Mouse (Mus musculus): ENCODE data around the gene Cyp2f2. TPM values are rescaled to one million over a fixed set of nuclear protein-coding genes. Genes with fewer than 3 reads are reported as not detected.

Cyp2f2 gene
- polyA plus RNA-seq (2012; rRNA removed), result 0.12 and 0.34 TPM in 2 replicates

DNA sequence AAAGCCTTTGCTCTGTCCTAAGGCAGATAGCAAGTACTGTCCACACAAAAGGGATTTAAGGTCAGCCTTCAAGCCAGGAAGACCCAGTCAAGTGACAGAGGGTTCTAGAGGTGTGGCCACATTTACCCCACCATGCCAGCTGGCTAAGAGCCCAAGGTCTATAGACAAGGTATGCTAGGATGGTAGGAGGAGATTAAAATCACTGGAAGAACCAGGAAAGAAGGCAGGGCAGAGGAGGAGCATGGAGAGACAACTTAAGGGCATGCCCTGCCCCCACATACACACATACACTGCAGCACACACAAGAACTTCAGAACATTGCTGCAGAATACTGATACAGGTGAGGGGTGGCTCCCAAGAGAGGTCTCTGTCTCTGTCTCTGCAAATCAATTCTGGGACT, at the start of gene Cyp2f2:
TSS of gene Cyp2f2 (plus strand) at position 234 of the 400 bp plus-strand sequence.
- DNase-seq (ENCODE audit: low read depth in 1 of 2, low spot score in 2 of 2), result no peak
- Histone ChIP-seq H3K27ac (ENCODE audit: insufficient read depth, low read length) (no peak within 1 kb of the TSS), H3K4me1 (ENCODE audit: control insufficient read depth, insufficient read depth, insufficient read length) (no peaks in the 10 kb centered on the region), H3K4me3 (ENCODE audit: extremely low read depth, insufficient read depth, insufficient read length) (no peak within 1 kb of the TSS), H3K27me3 (ENCODE audit: control insufficient read depth, insufficient read depth, low read length) (no peaks in the 10 kb centered on the region), H3K36me3 (ENCODE audit: control insufficient read depth, insufficient read depth, low read length) (no peaks in the 10 kb centered on the region)
- TF ChIP-seq POLR2A (IDR thresholded peaks at IDR 0.05; ENCODE audit: low read depth, low read length) (no peak), CTCF (IDR thresholded peaks at IDR 0.05; ENCODE audit: extremely low read depth, insufficient read depth, insufficient read length, insufficient replicate concordance) (no peak)

DNA sequence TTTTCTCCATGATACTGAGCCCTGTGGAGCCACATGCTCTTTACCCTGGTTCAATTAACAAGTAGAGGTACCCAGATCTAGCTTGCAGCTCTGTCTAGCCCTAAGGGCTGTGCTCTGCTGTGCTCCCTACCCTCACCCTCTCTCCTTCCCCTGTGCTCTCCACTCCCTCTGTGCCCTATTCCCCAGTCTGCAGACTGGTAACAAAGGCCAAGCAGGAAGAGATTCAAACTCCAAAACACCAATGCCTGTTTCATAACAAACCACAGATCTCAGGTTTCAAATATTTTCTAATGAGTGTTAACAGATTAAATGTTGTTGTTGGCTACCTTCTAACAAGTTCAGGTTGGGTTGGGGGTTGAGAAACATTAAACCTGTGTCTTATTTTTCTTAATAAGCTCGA, 41.1 kb upstream of the Cyp2f2 start:
- DNase-seq (ENCODE audit: low read depth in 1 of 2, low spot score in 2 of 2), result no peak
- Histone ChIP-seq H3K27ac (ENCODE audit: insufficient read depth, low read length) (no peak overlapping the region), H3K36me3 (ENCODE audit: control insufficient read depth, insufficient read depth, low read length) (no peaks in the 10 kb centered on the region), H3K4me1 (ENCODE audit: control insufficient read depth, insufficient read depth, insufficient read length) (no peaks in the 10 kb centered on the region), H3K4me3 (ENCODE audit: extremely low read depth, insufficient read depth, insufficient read length) (no peak overlapping the region), H3K27me3 (ENCODE audit: control insufficient read depth, insufficient read depth, low read length) (no peaks in the 10 kb centered on the region)
- 63% methylated on average over 1 of the region's 1 CpGs for WGBS
- TF ChIP-seq POLR2A (IDR thresholded peaks at IDR 0.05; ENCODE audit: low read depth, low read length) (no peak), CTCF (IDR thresholded peaks at IDR 0.05; ENCODE audit: extremely low read depth, insufficient read depth, insufficient read length, insufficient replicate concordance) (no peak)

DNA sequence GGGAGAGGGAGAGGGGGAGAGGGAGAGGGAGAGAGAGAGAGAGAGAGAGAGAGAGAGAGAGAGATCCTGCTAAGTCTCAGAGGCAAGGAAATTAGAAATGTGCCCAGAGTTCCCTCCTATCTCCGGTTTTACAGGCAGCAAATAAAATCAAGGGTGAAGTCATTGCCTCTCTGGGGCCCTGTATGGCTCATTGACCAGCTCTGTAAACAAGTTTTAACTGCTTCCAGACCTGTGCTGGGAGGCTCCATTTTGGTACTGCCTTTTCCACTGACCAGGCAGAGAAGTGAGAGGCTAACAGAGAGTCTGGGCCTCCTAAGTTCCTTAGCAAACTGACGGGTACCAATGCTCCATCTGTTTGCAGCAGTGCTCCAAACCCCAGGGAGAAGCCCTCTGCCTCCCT, 38.1 kb upstream of the Cyp2f2 start:
- H3K36me3 ChIP-seq (ENCODE audit: control insufficient read depth, insufficient read depth, low read length), result no peaks in the 10 kb centered on the region
- DNase-seq (ENCODE audit: low read depth in 1 of 2, low spot score in 2 of 2), result no peak
- no peak overlapping the region for H3K27ac ChIP-seq (ENCODE audit: insufficient read depth, low read length)
- H3K27me3 ChIP-seq (ENCODE audit: control insufficient read depth, insufficient read depth, low read length), result no peaks in the 10 kb centered on the region
- H3K4me1 ChIP-seq (ENCODE audit: control insufficient read depth, insufficient read depth, insufficient read length), result no peaks in the 10 kb centered on the region
- TF ChIP-seq POLR2A (IDR thresholded peaks at IDR 0.05; ENCODE audit: low read depth, low read length), result no peak
- TF ChIP-seq CTCF (IDR thresholded peaks at IDR 0.05; ENCODE audit: extremely low read depth, insufficient read depth, insufficient read length, insufficient replicate concordance), result no peak
- no peak overlapping the region for H3K4me3 ChIP-seq (ENCODE audit: extremely low read depth, insufficient read depth, insufficient read length)
- WGBS, result 64% methylated on average over 2 of the region's 2 CpGs

DNA sequence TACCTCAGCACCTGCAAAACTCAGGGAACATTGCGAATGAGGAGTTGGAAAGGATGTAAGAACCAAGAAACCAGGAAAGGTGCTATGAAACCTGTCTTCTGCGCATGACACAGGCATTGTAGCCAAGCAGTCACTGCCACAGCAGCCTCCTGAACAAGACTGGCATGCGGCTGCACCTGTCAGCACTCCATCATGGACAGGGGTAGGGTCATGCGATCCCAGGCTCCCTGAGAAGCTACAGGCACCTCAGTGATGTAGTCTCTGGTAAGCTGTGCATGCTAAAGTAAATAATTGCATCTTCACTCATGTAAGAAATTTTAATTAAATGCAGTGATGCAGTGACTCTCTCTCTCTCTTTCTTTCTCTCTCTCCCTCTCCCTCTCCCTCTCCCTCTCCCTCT, 28.7 kb upstream of the Cyp2f2 start:
- no peak for DNase-seq (ENCODE audit: low read depth in 1 of 2, low spot score in 2 of 2)
- H3K4me3 ChIP-seq (ENCODE audit: extremely low read depth, insufficient read depth, insufficient read length), result no peak overlapping the region
- WGBS, result 93% methylated on average over 4 of the region's 4 CpGs
- no peaks in the 10 kb centered on the region for H3K36me3 ChIP-seq (ENCODE audit: control insufficient read depth, insufficient read depth, low read length)
- H3K27me3 ChIP-seq (ENCODE audit: control insufficient read depth, insufficient read depth, low read length), result no peaks in the 10 kb centered on the region
- TF ChIP-seq POLR2A (IDR thresholded peaks at IDR 0.05; ENCODE audit: low read depth, low read length), result no peak
- TF ChIP-seq CTCF (IDR thresholded peaks at IDR 0.05; ENCODE audit: extremely low read depth, insufficient read depth, insufficient read length, insufficient replicate concordance), result no peak
- H3K27ac ChIP-seq (ENCODE audit: insufficient read depth, low read length), result no peak overlapping the region
- no peaks in the 10 kb centered on the region for H3K4me1 ChIP-seq (ENCODE audit: control insufficient read depth, insufficient read depth, insufficient read length)

DNA sequence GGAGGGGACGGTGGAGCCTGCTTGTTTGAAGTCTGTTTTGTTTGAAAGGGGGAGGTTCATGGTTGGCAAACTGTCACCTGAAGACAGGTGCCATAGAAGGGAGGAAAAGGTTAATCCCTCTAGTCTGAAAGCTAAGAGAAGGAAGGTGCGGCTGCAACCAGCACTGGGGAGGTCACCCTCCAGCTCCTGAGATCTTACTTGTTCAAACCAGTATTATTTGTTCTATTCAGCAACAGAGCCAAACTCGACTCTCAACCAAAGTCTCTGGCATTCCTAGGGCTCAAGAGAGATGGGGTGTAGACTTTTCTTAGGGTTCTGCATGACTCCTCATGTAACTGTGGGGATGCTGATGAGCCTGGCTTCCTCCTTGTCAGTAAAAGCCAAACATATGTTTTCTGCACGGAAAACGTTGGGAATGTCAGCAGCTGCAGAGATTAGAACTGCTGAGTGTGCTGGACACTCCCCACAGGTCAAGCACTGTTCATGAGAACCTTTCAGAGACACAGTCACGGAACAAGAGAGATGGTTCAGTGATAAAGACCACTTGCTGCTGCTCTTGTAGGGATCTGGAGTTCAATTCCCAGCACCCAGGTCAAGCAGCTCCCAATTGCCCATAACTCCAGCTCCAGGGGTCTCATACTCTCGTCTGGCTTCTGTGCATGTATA, 27.5 kb upstream of the Cyp2f2 start:
- no peaks in the 10 kb centered on the region for H3K27me3 ChIP-seq (ENCODE audit: control insufficient read depth, insufficient read depth, low read length)
- H3K27ac ChIP-seq (ENCODE audit: insufficient read depth, low read length), result no peak overlapping the region
- no peak for DNase-seq (ENCODE audit: low read depth in 1 of 2, low spot score in 2 of 2)
- no peaks in the 10 kb centered on the region for H3K36me3 ChIP-seq (ENCODE audit: control insufficient read depth, insufficient read depth, low read length)
- 77% methylated on average over 7 of the region's 7 CpGs for WGBS
- no peaks in the 10 kb centered on the region for H3K4me1 ChIP-seq (ENCODE audit: control insufficient read depth, insufficient read depth, insufficient read length)
- H3K4me3 ChIP-seq (ENCODE audit: extremely low read depth, insufficient read depth, insufficient read length), result no peak overlapping the region
- TF ChIP-seq CTCF (IDR thresholded peaks at IDR 0.05; ENCODE audit: extremely low read depth, insufficient read depth, insufficient read length, insufficient replicate concordance) (no peak), POLR2A (IDR thresholded peaks at IDR 0.05; ENCODE audit: low read depth, low read length) (no peak)

DNA sequence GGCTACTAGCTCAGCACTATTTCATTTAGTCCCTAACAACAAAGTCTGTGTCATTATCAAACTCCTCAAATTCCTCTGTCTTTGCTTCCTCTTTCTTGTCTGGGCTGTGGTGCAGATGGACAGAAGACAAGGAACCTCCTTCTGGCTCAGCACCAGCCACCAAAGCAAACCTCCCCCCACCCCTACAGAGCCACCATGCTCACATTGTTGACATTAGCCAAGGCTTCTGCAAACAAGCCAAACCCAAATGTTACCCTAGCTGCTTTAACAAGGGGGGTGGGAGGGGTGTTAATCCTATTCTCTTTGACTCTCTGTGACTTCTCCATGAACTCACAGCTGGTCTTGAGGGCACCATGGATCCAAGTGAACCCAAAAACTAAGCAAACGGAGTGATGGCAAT, 26.8 kb upstream of the Cyp2f2 start:
- WGBS, result 56% methylated on average over 1 of the region's 1 CpGs
- H3K27ac ChIP-seq (ENCODE audit: insufficient read depth, low read length), result no peak overlapping the region
- H3K4me1 ChIP-seq (ENCODE audit: control insufficient read depth, insufficient read depth, insufficient read length), result no peaks in the 10 kb centered on the region
- TF ChIP-seq POLR2A (IDR thresholded peaks at IDR 0.05; ENCODE audit: low read depth, low read length), result no peak
- no peak for DNase-seq (ENCODE audit: low read depth in 1 of 2, low spot score in 2 of 2)
- H3K4me3 ChIP-seq (ENCODE audit: extremely low read depth, insufficient read depth, insufficient read length), result no peak overlapping the region
- no peaks in the 10 kb centered on the region for H3K27me3 ChIP-seq (ENCODE audit: control insufficient read depth, insufficient read depth, low read length)
- H3K36me3 ChIP-seq (ENCODE audit: control insufficient read depth, insufficient read depth, low read length), result no peaks in the 10 kb centered on the region

DNA sequence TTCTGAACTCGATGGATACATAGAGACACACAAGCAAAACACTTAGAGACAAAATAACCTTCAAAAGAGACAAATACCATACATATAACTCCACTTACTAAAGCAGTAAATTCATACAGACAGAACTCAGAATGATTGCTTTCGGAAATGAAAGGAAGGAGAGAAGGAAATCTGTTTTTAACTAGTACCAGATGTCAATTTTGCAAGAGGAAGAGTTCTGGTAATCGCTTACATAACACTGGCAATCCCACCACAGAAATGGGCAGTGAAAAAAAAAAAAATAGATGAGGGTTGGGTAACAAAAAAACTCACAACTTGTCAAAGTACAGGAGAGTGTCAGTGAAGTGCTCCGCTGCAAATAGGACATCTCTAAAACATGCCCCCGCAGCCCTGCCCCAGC, 14.8 kb upstream of the Cyp2f2 start:
- TF ChIP-seq CTCF (IDR thresholded peaks at IDR 0.05; ENCODE audit: extremely low read depth, insufficient read depth, insufficient read length, insufficient replicate concordance) (no peak), POLR2A (IDR thresholded peaks at IDR 0.05; ENCODE audit: low read depth, low read length) (no peak)
- WGBS, result 30% methylated on average over 5 of the region's 5 CpGs
- Histone ChIP-seq H3K27me3 (ENCODE audit: control insufficient read depth, insufficient read depth, low read length) (no peaks in the 10 kb centered on the region), H3K4me3 (ENCODE audit: extremely low read depth, insufficient read depth, insufficient read length) (no peak overlapping the region), H3K4me1 (ENCODE audit: control insufficient read depth, insufficient read depth, insufficient read length) (no peaks in the 10 kb centered on the region), H3K27ac (ENCODE audit: insufficient read depth, low read length) (no peak overlapping the region), H3K36me3 (ENCODE audit: control insufficient read depth, insufficient read depth, low read length) (no peaks in the 10 kb centered on the region)
- no peak for DNase-seq (ENCODE audit: low read depth in 1 of 2, low spot score in 2 of 2)
